Mouse (Mus musculus): Measurements from ENCODE around the gene Runx2. TPM values are rescaled to one million over a fixed set of nuclear protein-coding genes. Genes with fewer than 3 reads are reported as not detected.

The Runx2 gene
- polyA plus RNA-seq, 1 experiment from 2014 or later: 1.0 TPM

DNA sequence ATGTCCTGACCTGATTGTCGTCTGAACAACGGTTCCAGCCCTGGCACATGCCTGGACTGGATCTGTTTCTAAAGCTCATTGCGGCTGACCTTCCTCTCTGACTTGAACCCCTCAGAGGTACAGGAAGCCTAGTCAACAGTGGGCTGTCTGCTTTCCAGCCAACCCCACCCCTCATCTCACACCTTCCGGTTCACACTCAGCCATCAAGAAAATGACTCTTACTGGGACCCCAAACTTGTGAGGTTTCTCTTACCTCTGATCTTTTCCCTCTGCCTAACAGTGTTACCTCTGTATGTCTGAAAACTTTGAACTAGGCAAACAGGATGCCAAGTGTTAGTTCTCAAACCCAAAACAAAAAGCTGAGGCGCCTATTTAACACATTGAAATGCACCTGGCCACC, 247.6 kb downstream of the Runx2 start:
- TF ChIP-seq CTCF (IDR thresholded peaks at IDR 0.05; ENCODE audit: low read depth): no peak
- Histone ChIP-seq H3K4me2 (replicated peaks; ENCODE audit: low read depth) (no peak overlapping the region), H3K27ac (ENCODE audit: low read depth, low read length) (no peak overlapping the region), H3K27me3 (replicated peaks; ENCODE audit: control insufficient read depth, insufficient read depth, low read length) (0 out of 2 replicates have a peak, but pooled peaks cover 6% of the 10 kb centered on the region), H3K9me3 (ENCODE audit: control insufficient read depth) (no peaks in the 10 kb centered on the region), H3K4me1 (replicated peaks; ENCODE audit: control insufficient read depth, insufficient read depth, low read length) (no peaks in the 10 kb centered on the region), H3K36me3 (ENCODE audit: control insufficient read depth, insufficient read depth) (no peaks in the 10 kb centered on the region), H3K9ac (ENCODE audit: low read depth, low read length) (no peak overlapping the region), H3K4me3 (ENCODE audit: low read depth, low read length) (no peak overlapping the region)
- ATAC-seq: no peak
- 68% methylated on average over 5 of the region's 5 CpGs for WGBS

DNA sequence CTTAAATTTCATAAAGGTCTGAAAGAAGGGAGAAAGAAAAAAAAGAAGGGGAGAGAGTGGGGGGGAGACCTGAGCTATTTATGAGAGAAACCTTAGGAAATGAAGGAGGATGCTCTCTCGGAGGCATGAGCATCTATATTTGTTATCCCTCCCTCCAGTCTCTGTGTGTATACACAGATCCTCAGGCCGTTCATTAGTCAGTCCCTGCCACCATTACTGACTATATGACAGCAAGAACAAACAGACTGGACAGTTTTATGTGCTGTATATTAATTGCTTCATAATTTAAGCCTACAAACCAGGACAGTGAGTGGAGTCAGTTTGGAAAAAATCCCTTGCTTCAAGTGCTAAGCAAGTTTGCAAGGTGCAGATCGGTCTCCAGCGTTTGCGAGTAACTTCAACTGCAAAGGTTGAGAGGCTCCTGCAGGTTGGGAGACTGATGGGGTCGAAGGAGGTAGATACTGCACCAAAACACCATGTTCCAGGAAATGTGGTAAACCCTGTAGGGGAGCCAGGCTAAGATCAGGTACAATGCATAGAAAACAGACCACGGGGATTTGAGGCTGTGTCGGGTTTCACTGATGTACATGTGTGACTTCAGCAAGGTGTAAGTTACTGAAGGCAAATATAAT, 248.6 kb downstream of the Runx2 start:
- no peaks in the 10 kb centered on the region for H3K9me3 ChIP-seq (ENCODE audit: control insufficient read depth)
- no peak overlapping the region for H3K27ac ChIP-seq (ENCODE audit: low read depth, low read length)
- H3K9ac ChIP-seq (ENCODE audit: low read depth, low read length): no peak overlapping the region
- H3K4me3 ChIP-seq (ENCODE audit: low read depth, low read length): no peak overlapping the region
- H3K27me3 ChIP-seq (replicated peaks; ENCODE audit: control insufficient read depth, insufficient read depth, low read length): 0 out of 2 replicates have a peak, but pooled peaks cover 6% of the 10 kb centered on the region
- no peak for ATAC-seq
- H3K36me3 ChIP-seq (ENCODE audit: control insufficient read depth, insufficient read depth): no peaks in the 10 kb centered on the region
- no peak overlapping the region for H3K4me2 ChIP-seq (replicated peaks; ENCODE audit: low read depth)
- no peak for TF ChIP-seq CTCF (IDR thresholded peaks at IDR 0.05; ENCODE audit: low read depth)
- H3K4me1 ChIP-seq (replicated peaks; ENCODE audit: control insufficient read depth, insufficient read depth, low read length): no peaks in the 10 kb centered on the region
- WGBS: 49% methylated on average over 8 of the region's 8 CpGs

DNA sequence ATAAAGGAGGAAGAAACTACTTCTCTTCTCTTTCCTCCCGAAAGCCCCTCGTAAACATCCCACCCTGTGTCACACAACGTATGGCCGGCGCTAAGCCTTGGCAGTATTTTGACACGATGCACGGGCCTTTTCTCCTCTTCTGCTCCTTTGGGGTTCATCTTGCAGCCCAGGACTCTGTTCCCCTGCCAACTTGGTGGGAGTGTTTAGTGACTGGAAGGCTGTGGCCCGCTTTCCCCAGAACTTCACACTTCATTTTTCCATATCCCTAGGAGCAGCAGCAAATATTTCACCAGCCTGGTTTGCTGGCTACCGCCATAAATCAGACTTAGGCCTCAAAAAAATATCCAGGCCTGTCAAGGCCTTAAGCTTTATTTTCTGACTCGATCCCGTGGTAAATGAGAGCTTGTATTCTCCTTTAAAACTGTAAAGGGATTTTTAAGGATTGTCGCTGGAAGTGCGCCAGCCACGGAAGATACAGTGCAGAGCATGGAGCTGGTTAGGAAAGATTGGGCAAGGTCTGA, 249.2 kb downstream of the Runx2 start:
- no peak for ATAC-seq
- no peak overlapping the region for H3K27ac ChIP-seq (ENCODE audit: low read depth, low read length)
- no peak overlapping the region for H3K4me3 ChIP-seq (ENCODE audit: low read depth, low read length)
- no peak overlapping the region for H3K4me2 ChIP-seq (replicated peaks; ENCODE audit: low read depth)
- H3K4me1 ChIP-seq (replicated peaks; ENCODE audit: control insufficient read depth, insufficient read depth, low read length): no peaks in the 10 kb centered on the region
- H3K9me3 ChIP-seq (ENCODE audit: control insufficient read depth): no peaks in the 10 kb centered on the region
- H3K27me3 ChIP-seq (replicated peaks; ENCODE audit: control insufficient read depth, insufficient read depth, low read length): 0 out of 2 replicates have a peak, but pooled peaks cover 6% of the 10 kb centered on the region
- WGBS: 56% methylated on average over 14 of the region's 14 CpGs
- TF ChIP-seq CTCF (IDR thresholded peaks at IDR 0.05; ENCODE audit: low read depth): no peak
- no peaks in the 10 kb centered on the region for H3K36me3 ChIP-seq (ENCODE audit: control insufficient read depth, insufficient read depth)
- no peak overlapping the region for H3K9ac ChIP-seq (ENCODE audit: low read depth, low read length)

DNA sequence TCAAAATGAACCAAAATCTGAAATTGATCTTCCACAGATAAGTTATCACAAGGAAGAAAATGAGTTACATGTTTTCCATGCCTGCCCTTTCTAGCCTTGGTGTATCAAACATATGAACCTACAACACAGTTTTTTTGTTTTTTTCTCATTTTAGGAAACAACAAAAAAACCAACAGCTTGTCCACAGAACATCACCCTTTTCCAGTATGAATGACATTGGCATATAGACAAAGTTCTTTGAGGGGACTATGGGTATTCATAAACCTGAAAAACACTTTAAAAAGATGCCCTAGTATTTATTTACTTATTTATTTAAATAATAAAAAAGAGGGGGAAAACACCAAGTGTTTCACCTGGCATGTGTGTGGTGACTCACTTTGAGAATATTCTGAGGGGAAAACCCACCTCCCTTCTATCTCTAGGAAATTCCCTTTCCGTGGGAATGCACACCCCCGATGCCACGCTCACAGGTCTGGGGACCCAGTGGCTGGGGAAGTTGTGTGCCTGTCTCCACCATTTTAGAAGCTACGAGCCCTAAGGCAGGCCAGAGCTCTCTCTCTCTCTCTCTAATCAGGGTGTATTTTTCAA, 249.9 kb downstream of the Runx2 start:
- WGBS: 72% methylated on average over 4 of the region's 4 CpGs

DNA sequence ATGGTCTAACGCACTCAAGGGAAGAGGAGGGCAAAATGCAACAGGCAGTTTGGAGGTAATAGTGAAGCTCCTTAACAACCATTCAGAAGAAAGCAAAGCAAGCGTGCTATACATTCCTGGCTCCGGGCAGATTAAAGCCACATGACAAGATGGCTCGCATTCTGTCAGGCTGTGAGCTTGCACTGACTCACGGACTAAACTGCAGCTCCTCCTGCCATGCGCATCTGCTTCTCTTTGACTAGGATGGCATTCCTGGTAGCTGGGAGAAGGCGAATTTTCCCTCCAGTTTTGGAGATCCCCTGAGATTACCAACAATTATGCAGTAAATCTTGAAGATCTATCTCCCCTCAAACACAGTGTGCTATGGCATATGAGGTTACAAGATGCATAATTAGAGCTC, 254.6 kb downstream of the Runx2 start:
- no peak overlapping the region for H3K9ac ChIP-seq (ENCODE audit: low read depth, low read length)
- H3K4me3 ChIP-seq (ENCODE audit: low read depth, low read length): no peak overlapping the region
- no peaks in the 10 kb centered on the region for H3K9me3 ChIP-seq (ENCODE audit: control insufficient read depth)
- no peak overlapping the region for H3K4me2 ChIP-seq (replicated peaks; ENCODE audit: low read depth)
- H3K27me3 ChIP-seq (replicated peaks; ENCODE audit: control insufficient read depth, insufficient read depth, low read length): 0 out of 2 replicates have a peak, but pooled peaks cover 6% of the 10 kb centered on the region
- TF ChIP-seq CTCF (IDR thresholded peaks at IDR 0.05; ENCODE audit: low read depth): no peak
- H3K36me3 ChIP-seq (ENCODE audit: control insufficient read depth, insufficient read depth): no peaks in the 10 kb centered on the region
- no peaks in the 10 kb centered on the region for H3K4me1 ChIP-seq (replicated peaks; ENCODE audit: control insufficient read depth, insufficient read depth, low read length)
- no peak for ATAC-seq
- 77% methylated on average over 7 of the region's 7 CpGs for WGBS
- no peak overlapping the region for H3K27ac ChIP-seq (ENCODE audit: low read depth, low read length)

More for the DNA sequence above, 249.9 kb downstream of the Runx2 start:
- no peak for TF ChIP-seq CTCF (IDR thresholded peaks at IDR 0.05; ENCODE audit: low read depth)
- Histone ChIP-seq H3K27me3 (replicated peaks; ENCODE audit: control insufficient read depth, insufficient read depth, low read length) (0 out of 2 replicates have a peak, but pooled peaks cover 6% of the 10 kb centered on the region), H3K9ac (ENCODE audit: low read depth, low read length) (no peak overlapping the region), H3K4me2 (replicated peaks; ENCODE audit: low read depth) (no peak overlapping the region), H3K27ac (ENCODE audit: low read depth, low read length) (no peak overlapping the region), H3K4me1 (replicated peaks; ENCODE audit: control insufficient read depth, insufficient read depth, low read length) (no peaks in the 10 kb centered on the region), H3K4me3 (ENCODE audit: low read depth, low read length) (no peak overlapping the region), H3K36me3 (ENCODE audit: control insufficient read depth, insufficient read depth) (no peaks in the 10 kb centered on the region), H3K9me3 (ENCODE audit: control insufficient read depth) (no peaks in the 10 kb centered on the region)
- ATAC-seq: no peak

DNA sequence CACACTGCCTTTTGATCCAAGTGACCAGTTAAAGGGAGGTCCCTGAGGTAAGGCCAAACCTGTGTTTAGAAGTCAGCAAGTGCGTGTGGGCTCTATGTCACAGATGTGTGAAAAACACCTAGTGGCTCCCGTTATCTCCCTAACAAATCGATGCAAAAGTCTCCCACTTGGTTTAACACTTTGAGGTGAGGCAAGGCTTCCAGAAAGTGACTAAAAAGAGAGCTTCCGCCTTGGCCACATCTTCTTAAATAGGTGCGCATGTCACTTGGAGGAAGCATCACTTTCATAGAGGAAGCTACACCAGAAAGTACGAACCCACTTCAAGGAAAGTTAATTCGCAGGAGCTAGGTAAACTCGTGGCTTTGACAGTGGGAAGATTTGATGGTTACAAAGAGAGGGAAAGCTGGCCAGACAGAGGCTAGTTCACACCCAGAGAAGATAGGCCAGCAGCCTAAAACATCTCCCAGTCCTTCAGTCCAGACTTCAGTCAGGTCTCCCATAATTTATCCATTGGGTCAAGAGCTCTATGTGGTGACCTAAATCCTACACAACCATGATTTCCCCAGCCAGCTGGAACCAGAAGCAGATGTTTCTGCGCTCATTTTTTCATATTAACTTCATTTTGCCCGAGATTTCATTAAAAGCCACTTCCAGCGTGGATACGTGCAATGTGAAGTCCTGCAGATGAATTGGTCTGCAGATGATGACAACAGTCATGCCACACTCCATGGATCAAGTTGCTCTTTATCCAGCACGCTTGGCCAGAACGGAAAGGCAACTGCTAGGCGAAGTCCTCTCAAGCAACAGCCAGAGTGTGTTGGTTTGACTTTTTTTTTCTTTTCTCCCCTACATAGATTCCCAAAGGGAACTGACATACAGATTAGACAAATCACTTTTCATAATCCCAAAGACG, 257.1 kb downstream of the Runx2 start:
- H3K27ac ChIP-seq (ENCODE audit: low read depth, low read length): no peak overlapping the region
- H3K9me3 ChIP-seq (ENCODE audit: control insufficient read depth): no peaks in the 10 kb centered on the region
- no peak for TF ChIP-seq CTCF (IDR thresholded peaks at IDR 0.05; ENCODE audit: low read depth)
- H3K4me2 ChIP-seq (replicated peaks; ENCODE audit: low read depth): no peak overlapping the region
- 0 out of 2 replicates have a peak, but pooled peaks cover 3% of the 10 kb centered on the region for H3K27me3 ChIP-seq (replicated peaks; ENCODE audit: control insufficient read depth, insufficient read depth, low read length)
- H3K9ac ChIP-seq (ENCODE audit: low read depth, low read length): no peak overlapping the region
- WGBS: 79% methylated on average over 16 of the region's 16 CpGs
- no peaks in the 10 kb centered on the region for H3K36me3 ChIP-seq (ENCODE audit: control insufficient read depth, insufficient read depth)
- no peak for ATAC-seq
- H3K4me1 ChIP-seq (replicated peaks; ENCODE audit: control insufficient read depth, insufficient read depth, low read length): no peaks in the 10 kb centered on the region
- H3K4me3 ChIP-seq (ENCODE audit: low read depth, low read length): no peak overlapping the region
